Mouse (Mus musculus) MEL (cell line): ENCODE measurements around the gene Slc25a41.

Source experiments
- EP300 ChIP-seq, 2 experiments: IDR thresholded peaks; 2 replicates each; pipeline ENCODE4 v1.6.1; 2011; ENCODE audit warnings: improper control_type of control experiment in 2 of 2, low read length in 2 of 2, low read depth in 1 of 2, mild to moderate bottlenecking in 1 of 2
- POLR2A ChIP-seq, 2 experiments: IDR thresholded peaks; 2 replicates each; pipeline ENCODE4 v1.6.1; 2011 to 2012; ENCODE audit warnings: low read length in 2 of 2, mild to moderate bottlenecking in 2 of 2, control low read depth in 1 of 2, improper control_type of control experiment in 1 of 2, low read depth in 1 of 2, moderate library complexity in 1 of 2; ENCODE audit not compliant: control insufficient read depth in 1 of 2, insufficient read depth in 1 of 2, poor library complexity in 1 of 2

GRCm38 (mm10) chr17:57048816-57049215 lies 7.4 kb upstream of the Slc25a41 start:
- TF ChIP-seq EP300 (IDR thresholded peaks at IDR 0.05; ENCODE audit: low read depth in 1 of 2, low read length in 2 of 2) (no peak), POLR2A (IDR thresholded peaks at IDR 0.05; ENCODE audit: control insufficient read depth in 1 of 2, insufficient read depth in 1 of 2, low read depth in 1 of 2, low read length in 2 of 2, poor library complexity in 1 of 2) (no peak)
